Mouse (Mus musculus): ENCODE data around the gene Cfap77.

The Cfap77 gene

GRCm38 (mm10) chr2:28994014-28994413, 60.9 kb downstream of the Cfap77 start:
- no peak for DNase-seq

GRCm38 (mm10) chr2:28988781-28989180, 66.1 kb downstream of the Cfap77 start:
- no peak for DNase-seq

GRCm38 (mm10) chr2:28980080-28980910, 74.6 kb downstream of the Cfap77 start:
- no peak for DNase-seq

GRCm38 (mm10) chr2:28978461-28978860, 76.4 kb downstream of the Cfap77 start:
- DNase-seq, result peak; percentile 59

- DNase-seq, result peak; percentile 83
Measured at GRCm38 (mm10) chr2:28976635-28977034, 78.2 kb downstream of the Cfap77 start.

GRCm38 (mm10) chr2:28975604-28976003, 79.3 kb downstream of the Cfap77 start:
- no peak for DNase-seq

GRCm38 (mm10) chr2:28974520-28974919, 80.3 kb downstream of the Cfap77 start:
- DNase-seq, result no peak

- DNase-seq, result peak; percentile 59
Measured at GRCm38 (mm10) chr2:28973832-28974450, 80.9 kb downstream of the Cfap77 start.

GRCm38 (mm10) chr2:28970424-28970823, 84.4 kb downstream of the Cfap77 start:
- DNase-seq, result peak; percentile 34

GRCm38 (mm10) chr2:28968278-28968677, 86.6 kb downstream of the Cfap77 start:
- no peak for DNase-seq

- no peak for DNase-seq
Measured at GRCm38 (mm10) chr2:28966151-28966795, 88.6 kb downstream of the Cfap77 start.

- no peak for DNase-seq
Measured at GRCm38 (mm10) chr2:28963565-28963964, 91.3 kb downstream of the Cfap77 start.

- no peak for DNase-seq
Measured at GRCm38 (mm10) chr2:28961636-28962035, 93.2 kb downstream of the Cfap77 start.

- DNase-seq, result no peak
Measured at GRCm38 (mm10) chr2:28961024-28961585, 93.8 kb downstream of the Cfap77 start.

- DNase-seq, result no peak
Measured at GRCm38 (mm10) chr2:28956874-28957273, 98.0 kb downstream of the Cfap77 start.

GRCm38 (mm10) chr2:28954595-28954994, 100.3 kb downstream of the Cfap77 start:
- peak; percentile 84 for DNase-seq

GRCm38 (mm10) chr2:28952981-28953380, 101.9 kb downstream of the Cfap77 start:
- DNase-seq, result no peak

GRCm38 (mm10) chr2:28946312-28946711, 108.6 kb downstream of the Cfap77 start:
- no peak for DNase-seq

- DNase-seq, result no peak
Measured at GRCm38 (mm10) chr2:28945388-28945787, 109.5 kb downstream of the Cfap77 start.

GRCm38 (mm10) chr2:28943666-28944516, 111.0 kb downstream of the Cfap77 start:
- DNase-seq, result peak; percentile 83

- no peak for DNase-seq
Measured at GRCm38 (mm10) chr2:28938997-28939396, 115.9 kb downstream of the Cfap77 start.

- no peak for DNase-seq
Measured at GRCm38 (mm10) chr2:28930571-28930970, 124.3 kb downstream of the Cfap77 start.
